Mouse (Mus musculus) embryo, embryonic 10.5 days (tissue): ENCODE data around the gene Sh2d4b.
A peak's percentile ranks its signal among the peaks of the same experiment; 100 is the strongest.

ENCODE experiments used
- DNase-seq: peaks from one replicate; pipeline ENCODE4 v3.0.0-alpha.2; 2015; ENCODE audit warnings: low spot score

Sh2d4b gene

GRCm38 (mm10) chr14:40893196-40893595 is at the start of gene Sh2d4b:
TSS of gene Sh2d4b (minus strand) at chr14:40893266.
- no peak for DNase-seq

- no peak for DNase-seq
Measured at GRCm38 (mm10) chr14:40942429-40942828, 49.4 kb upstream of the Sh2d4b start.

GRCm38 (mm10) chr14:40938380-40938987 is 45.4 kb upstream of the Sh2d4b start:
- no peak for DNase-seq

GRCm38 (mm10) chr14:40937052-40937451 is 44.0 kb upstream of the Sh2d4b start:
- no peak for DNase-seq

GRCm38 (mm10) chr14:40935481-40935880 is 42.4 kb upstream of the Sh2d4b start:
- DNase-seq, result no peak

- DNase-seq, result no peak
Measured at GRCm38 (mm10) chr14:40935054-40935453, 42.0 kb upstream of the Sh2d4b start.

GRCm38 (mm10) chr14:40933328-40933727 is 40.3 kb upstream of the Sh2d4b start:
- DNase-seq, result no peak

GRCm38 (mm10) chr14:40932225-40932624 is 39.2 kb upstream of the Sh2d4b start:
- DNase-seq, result no peak

- peak; percentile 37 for DNase-seq
Measured at GRCm38 (mm10) chr14:40931115-40931829, 38.2 kb upstream of the Sh2d4b start.

GRCm38 (mm10) chr14:40929943-40930342 is 36.9 kb upstream of the Sh2d4b start:
- DNase-seq, result no peak

GRCm38 (mm10) chr14:40928897-40929296 is 35.8 kb upstream of the Sh2d4b start:
- DNase-seq, result no peak

GRCm38 (mm10) chr14:40927041-40927440 is 34.0 kb upstream of the Sh2d4b start:
- DNase-seq, result no peak

- peak; percentile 64 for DNase-seq
Measured at GRCm38 (mm10) chr14:40924378-40925113, 31.5 kb upstream of the Sh2d4b start.

- DNase-seq, result no peak
Measured at GRCm38 (mm10) chr14:40921241-40921640, 28.2 kb upstream of the Sh2d4b start.

GRCm38 (mm10) chr14:40919521-40919920 is 26.5 kb upstream of the Sh2d4b start:
- no peak for DNase-seq

- DNase-seq, result no peak
Measured at GRCm38 (mm10) chr14:40918477-40918876, 25.4 kb upstream of the Sh2d4b start.

GRCm38 (mm10) chr14:40917632-40918031 is 24.6 kb upstream of the Sh2d4b start:
- peak; percentile 94 for DNase-seq

- no peak for DNase-seq
Measured at GRCm38 (mm10) chr14:40916667-40917066, 23.6 kb upstream of the Sh2d4b start.

- no peak for DNase-seq
Measured at GRCm38 (mm10) chr14:40915838-40916237, 22.8 kb upstream of the Sh2d4b start.

GRCm38 (mm10) chr14:40914701-40915100 is 21.6 kb upstream of the Sh2d4b start:
- no peak for DNase-seq

GRCm38 (mm10) chr14:40913709-40914108 is 20.6 kb upstream of the Sh2d4b start:
- DNase-seq, result no peak

GRCm38 (mm10) chr14:40911529-40911928 is 18.5 kb upstream of the Sh2d4b start:
- DNase-seq, result no peak

GRCm38 (mm10) chr14:40908763-40909162 is 15.7 kb upstream of the Sh2d4b start:
- DNase-seq, result no peak
